Mouse (Mus musculus): Measurements from ENCODE around the gene Pax3. TPM values are rescaled to one million over a fixed set of nuclear protein-coding genes. Genes with fewer than 3 reads are reported as not detected.
A peak's percentile ranks its signal among the peaks of the same experiment; 100 is the strongest.

The Pax3 gene
- polyA plus RNA-seq, 1 experiment = not detected

DNA sequence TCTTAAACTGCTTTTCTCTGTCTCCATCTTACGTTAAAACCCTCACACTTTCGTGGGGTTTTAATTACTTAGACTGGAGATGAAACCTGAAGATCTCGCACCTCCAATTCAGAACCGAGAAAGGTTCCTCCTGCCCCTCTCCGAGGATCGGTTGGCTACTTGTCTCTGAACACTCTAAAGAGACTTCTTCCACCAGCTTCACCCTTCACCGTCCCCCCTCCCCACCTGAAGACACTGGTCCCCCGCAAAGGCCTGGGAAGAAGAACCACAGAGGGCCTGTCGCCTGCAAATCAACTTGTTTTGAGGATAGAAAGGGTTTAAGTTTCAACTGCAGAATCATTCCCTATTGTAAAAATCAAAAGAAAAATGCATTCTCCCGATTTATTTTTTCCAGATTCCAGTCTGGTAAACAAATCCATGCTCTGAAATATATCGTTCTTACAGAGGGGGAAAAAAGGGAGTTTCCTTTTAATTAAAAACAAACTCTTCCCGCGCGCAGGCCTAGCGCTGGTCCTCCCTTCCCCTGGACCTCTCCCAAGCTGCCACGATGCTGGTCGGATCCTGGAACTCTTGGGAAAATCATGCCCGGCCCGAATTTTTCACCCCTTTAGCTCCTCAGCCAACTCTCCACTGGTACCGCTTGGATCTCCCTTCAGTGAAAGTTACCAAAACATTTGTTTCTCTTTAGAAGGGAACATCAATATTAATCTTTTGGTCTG is 4.0 kb downstream of the Pax3 start:
- H3K4me1 ChIP-seq (ENCODE audit: control insufficient read depth, insufficient read depth, low read length) = peaks cover 9% of the 10 kb centered on the region

DNA sequence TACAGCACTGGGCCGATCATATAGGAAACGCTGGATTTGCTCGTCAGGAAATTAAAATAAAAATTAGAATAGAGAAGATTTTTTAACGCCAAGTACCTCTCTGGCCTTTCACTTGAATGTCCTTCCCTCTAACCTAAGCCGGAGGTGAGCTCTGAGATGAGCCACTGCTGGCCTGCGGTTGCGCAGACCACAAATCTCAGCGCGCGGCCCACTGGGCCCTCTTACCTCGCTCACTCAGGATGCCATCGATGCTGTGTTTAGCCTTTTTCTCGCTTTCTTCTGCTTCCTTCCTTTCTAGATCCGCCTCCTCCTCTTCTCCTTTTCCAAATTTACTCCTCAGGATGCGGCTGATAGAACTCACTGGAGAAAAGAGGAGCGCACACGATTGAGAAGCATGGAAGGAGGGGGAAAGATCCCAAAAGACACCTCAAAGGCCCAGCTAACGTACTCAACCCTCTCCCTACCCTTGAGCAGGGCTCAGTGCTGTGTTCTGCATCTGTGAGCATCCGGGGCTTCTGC is 4.7 kb downstream of the Pax3 start:
- Histone ChIP-seq H3K27ac (ENCODE audit: insufficient read depth, low read depth, low read length) (no peak overlapping the region), H3K4me1 (ENCODE audit: control insufficient read depth, insufficient read depth, low read length) (peaks cover 9% of the 10 kb centered on the region)
- TF ChIP-seq POLR2A (IDR thresholded peaks at IDR 0.05; ENCODE audit: borderline replicate concordance, low read depth, low read length) = no peak

More for the DNA sequence above, 4.0 kb downstream of the Pax3 start:
- no peak overlapping the region for H3K4me3 ChIP-seq (ENCODE audit: insufficient read depth, low read length)
- no peak overlapping the region for H3K27ac ChIP-seq (ENCODE audit: insufficient read depth, low read depth, low read length)
- TF ChIP-seq CTCF (IDR thresholded peaks at IDR 0.05; ENCODE audit: low read depth, low read length) (no peak), POLR2A (IDR thresholded peaks at IDR 0.05; ENCODE audit: borderline replicate concordance, low read depth, low read length) (no peak)

DNA sequence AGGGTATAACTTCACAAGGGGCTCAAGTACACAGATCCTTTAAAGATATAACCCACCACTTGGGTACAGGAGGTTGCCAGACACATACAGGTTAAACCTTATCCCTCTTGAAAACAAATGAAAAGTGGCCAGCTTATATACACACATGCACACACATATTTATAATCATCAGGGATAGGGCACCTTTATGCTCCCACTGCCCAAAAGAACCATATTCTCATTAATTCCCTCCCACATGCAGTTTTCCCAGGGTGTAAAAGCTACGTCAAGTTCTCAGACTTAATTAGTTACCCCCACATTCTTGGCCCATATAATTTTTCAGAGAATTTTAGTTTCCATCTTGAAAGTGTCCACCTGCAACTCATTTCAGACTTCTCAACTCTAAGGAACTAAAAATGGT is 5.2 kb downstream of the Pax3 start:
- Histone ChIP-seq H3K4me1 (ENCODE audit: control insufficient read depth, insufficient read depth, low read length) (peaks cover 9% of the 10 kb centered on the region), H3K27ac (ENCODE audit: insufficient read depth, low read depth, low read length) (no peak overlapping the region), H3K4me3 (ENCODE audit: insufficient read depth, low read length) (no peak overlapping the region)
- no peak for TF ChIP-seq POLR2A (IDR thresholded peaks at IDR 0.05; ENCODE audit: borderline replicate concordance, low read depth, low read length)
- no peak for TF ChIP-seq CTCF (IDR thresholded peaks at IDR 0.05; ENCODE audit: low read depth, low read length)

More for the DNA sequence above, 4.7 kb downstream of the Pax3 start:
- no peak overlapping the region for H3K4me3 ChIP-seq (ENCODE audit: insufficient read depth, low read length)

DNA sequence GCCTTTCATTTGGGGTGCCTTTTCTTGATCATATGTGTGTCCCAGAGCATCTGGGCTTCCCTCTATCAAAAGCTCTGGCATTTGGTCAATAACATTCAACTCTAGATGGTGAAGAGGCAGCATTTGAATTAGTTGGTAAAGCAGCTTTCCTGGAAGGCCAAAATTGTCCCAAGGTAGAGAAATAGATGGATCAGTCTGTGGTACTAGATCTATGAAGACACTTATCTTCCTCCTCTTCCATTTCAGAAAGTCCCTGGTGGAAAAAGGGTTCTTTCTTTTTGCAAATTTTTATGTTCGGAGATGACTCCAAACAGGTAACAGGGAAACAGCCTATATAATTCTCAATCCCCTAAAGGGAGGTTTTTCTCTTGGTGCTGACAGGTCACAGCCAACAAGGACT is 5.6 kb downstream of the Pax3 start:
- TF ChIP-seq CTCF (IDR thresholded peaks at IDR 0.05; ENCODE audit: low read depth, low read length) = no peak
- no peak for TF ChIP-seq POLR2A (IDR thresholded peaks at IDR 0.05; ENCODE audit: borderline replicate concordance, low read depth, low read length)
- Histone ChIP-seq H3K4me3 (ENCODE audit: insufficient read depth, low read length) (no peak overlapping the region), H3K27ac (ENCODE audit: insufficient read depth, low read depth, low read length) (no peak overlapping the region), H3K4me1 (ENCODE audit: control insufficient read depth, insufficient read depth, low read length) (peaks cover 8% of the 10 kb centered on the region)

DNA sequence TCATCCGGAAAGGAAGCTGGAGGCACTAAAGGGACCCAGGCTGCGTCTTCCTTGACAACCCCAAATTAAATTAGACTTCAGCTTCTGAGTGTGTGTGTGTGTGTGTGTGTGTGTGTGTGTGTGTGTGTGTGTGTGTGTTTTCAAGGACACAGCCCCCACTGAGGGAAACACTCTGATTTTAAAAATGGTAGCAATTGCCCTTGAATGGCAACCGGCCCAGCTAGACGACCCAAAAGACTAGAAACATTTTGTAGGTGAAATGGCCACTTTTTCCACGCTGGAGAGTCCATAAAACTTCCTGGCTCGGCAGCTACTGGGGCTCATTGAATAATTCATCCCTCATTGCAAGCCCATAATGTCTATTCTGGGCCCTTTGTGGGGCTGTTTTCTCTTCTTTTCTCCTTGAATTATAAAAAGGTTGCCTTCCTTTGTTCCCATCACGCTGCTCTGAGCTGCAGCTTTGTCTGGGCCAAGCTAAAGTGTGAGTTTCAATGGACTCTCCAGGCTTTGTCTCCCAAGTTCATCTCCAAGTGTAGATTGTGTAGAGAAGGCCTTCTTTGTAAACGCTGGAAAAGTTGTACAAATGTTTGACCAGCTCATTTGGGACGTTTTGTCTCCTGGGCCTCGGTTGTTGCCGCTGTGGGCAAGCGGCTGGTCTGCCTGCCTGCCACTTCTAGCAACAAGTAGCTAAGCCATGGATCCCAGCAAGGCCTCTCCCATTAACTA is 6.4 kb downstream of the Pax3 start:
- Histone ChIP-seq H3K4me1 (ENCODE audit: control insufficient read depth, insufficient read depth, low read length) (peaks cover 3% of the 10 kb centered on the region; the same call in 1 of the 2 replicates), H3K4me3 (ENCODE audit: insufficient read depth, low read length) (no peak overlapping the region), H3K27ac (ENCODE audit: insufficient read depth, low read depth, low read length) (no peak overlapping the region)
- TF ChIP-seq CTCF (IDR thresholded peaks at IDR 0.05; ENCODE audit: low read depth, low read length) = no peak
- TF ChIP-seq POLR2A (IDR thresholded peaks at IDR 0.05; ENCODE audit: borderline replicate concordance, low read depth, low read length) = no peak

DNA sequence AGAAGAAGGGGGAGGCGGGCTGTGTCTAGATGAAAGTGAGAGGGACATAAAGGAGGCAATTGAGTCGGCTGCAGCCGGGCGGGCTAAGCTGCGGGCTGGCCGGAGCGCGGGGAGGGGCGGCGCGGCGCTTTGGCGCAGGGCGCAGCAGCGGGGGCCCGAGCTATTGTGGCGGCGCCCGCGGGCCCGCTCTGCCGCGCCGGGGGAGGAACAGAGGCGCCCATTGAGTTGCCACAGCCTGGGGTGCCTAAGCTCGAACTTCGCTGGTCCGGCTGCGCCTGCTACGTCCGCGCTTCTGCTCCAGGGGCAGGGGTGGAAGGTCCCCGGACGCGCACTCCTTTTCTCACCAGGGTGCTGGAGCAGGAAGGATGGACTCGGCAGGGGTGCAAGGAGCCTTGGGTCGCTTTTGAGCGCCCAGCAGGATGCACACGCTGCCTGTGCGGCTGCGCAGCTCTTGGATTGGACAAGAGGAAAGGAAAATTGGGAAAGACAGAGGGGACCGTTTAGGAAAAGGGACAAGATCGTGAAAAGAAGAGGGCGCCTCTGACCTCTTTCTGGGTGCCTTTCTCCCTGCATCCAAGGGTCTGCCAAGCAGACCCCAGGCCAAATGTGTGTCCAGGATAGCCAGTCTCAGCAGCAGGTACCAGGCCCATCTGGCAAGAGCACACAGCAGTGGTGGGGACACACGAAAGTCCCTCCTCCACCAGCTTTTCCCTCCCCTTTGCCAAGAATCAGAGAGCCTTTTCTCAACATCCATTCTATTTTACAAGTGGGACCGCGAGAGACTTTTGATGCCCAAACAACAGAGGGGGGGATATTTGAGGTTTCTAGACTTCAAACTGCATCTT is 7.2 kb downstream of the Pax3 start:
- peak overlapping the region; percentile 1; the same call in 1 of the 2 replicates for H3K4me3 ChIP-seq (ENCODE audit: insufficient read depth, low read length)
- no peak overlapping the region for H3K27ac ChIP-seq (ENCODE audit: insufficient read depth, low read depth, low read length)
- peaks cover 3% of the 10 kb centered on the region; the same call in 1 of the 2 replicates for H3K4me1 ChIP-seq (ENCODE audit: control insufficient read depth, insufficient read depth, low read length)
- TF ChIP-seq CTCF (IDR thresholded peaks at IDR 0.05; ENCODE audit: low read depth, low read length) = no peak

DNA sequence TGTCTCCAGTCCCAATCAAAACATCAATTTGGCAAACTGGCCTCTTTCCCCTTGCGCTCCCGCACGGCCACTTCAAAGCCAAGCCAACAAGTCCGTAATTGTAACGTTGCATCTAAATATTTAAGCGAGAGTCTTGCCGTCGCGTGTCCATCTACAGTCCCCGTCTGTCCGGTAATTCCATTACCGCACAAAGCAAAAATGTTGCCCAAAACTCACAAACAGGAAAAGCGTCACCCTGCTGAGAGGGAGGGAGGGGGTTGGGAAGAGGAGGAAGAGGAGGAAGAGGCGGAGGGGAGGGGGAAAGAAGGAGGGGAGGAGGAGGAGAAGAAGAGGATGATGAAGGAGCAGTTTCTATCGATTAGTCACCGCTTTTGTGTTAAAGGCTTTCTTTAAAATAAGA is 7.9 kb downstream of the Pax3 start:
- H3K4me3 ChIP-seq (ENCODE audit: insufficient read depth, low read length) = peak overlapping the region; percentile 13; the same call in 1 of the 2 replicates
- no peak overlapping the region for H3K27ac ChIP-seq (ENCODE audit: insufficient read depth, low read depth, low read length)
- peaks cover 3% of the 10 kb centered on the region; the same call in 1 of the 2 replicates for H3K4me1 ChIP-seq (ENCODE audit: control insufficient read depth, insufficient read depth, low read length)
- TF ChIP-seq POLR2A (IDR thresholded peaks at IDR 0.05; ENCODE audit: borderline replicate concordance, low read depth, low read length) = no peak
- TF ChIP-seq CTCF (IDR thresholded peaks at IDR 0.05; ENCODE audit: low read depth, low read length) = no peak

DNA sequence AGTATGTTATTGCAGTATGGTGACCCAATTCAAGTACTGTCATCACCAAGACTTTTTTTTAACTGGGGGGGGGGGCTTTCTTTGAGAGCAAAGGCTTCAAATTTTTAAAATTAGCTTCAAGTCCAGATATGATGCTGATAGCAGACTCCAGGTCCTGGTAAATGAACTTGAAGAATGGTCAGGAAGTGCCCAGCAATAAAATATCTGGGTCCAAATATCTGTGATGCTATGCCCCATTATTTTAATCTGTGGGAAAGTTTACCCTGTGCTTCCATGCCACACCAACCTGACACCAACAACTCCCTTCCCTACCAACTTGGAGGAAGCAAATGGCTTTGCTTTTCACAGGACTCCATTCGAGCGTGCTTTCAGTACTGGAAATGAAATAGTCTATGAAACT is 8.6 kb downstream of the Pax3 start:
- Histone ChIP-seq H3K4me3 (ENCODE audit: insufficient read depth, low read length) (no peak overlapping the region), H3K4me1 (ENCODE audit: control insufficient read depth, insufficient read depth, low read length) (no peaks in the 10 kb centered on the region), H3K27ac (ENCODE audit: insufficient read depth, low read depth, low read length) (no peak overlapping the region)
- TF ChIP-seq CTCF (IDR thresholded peaks at IDR 0.05; ENCODE audit: low read depth, low read length) (no peak), POLR2A (IDR thresholded peaks at IDR 0.05; ENCODE audit: borderline replicate concordance, low read depth, low read length) (no peak)

DNA sequence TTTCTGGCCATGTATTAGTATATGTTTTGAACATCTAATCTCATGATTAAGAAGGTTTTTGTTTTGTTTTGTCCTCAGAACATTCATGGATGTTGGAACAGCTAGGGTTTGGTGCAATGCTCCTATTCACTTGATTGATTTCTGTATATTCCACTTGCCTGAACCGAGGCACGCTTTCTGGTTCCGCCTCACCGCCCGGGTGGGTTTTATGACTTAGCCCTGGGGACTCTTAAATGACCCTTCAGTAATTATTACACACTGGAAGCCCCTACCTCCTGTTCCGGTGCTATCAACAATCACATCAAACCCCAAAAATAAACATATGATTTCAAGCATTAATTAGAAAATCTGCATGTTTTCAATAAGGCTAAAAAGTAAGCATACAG is 9.2 kb downstream of the Pax3 start:
- H3K4me1 ChIP-seq (ENCODE audit: control insufficient read depth, insufficient read depth, low read length) = no peaks in the 10 kb centered on the region
- TF ChIP-seq POLR2A (IDR thresholded peaks at IDR 0.05; ENCODE audit: borderline replicate concordance, low read depth, low read length) (no peak), CTCF (IDR thresholded peaks at IDR 0.05; ENCODE audit: low read depth, low read length) (no peak)
- H3K4me3 ChIP-seq (ENCODE audit: insufficient read depth, low read length) = no peak overlapping the region
- H3K27ac ChIP-seq (ENCODE audit: insufficient read depth, low read depth, low read length) = no peak overlapping the region

Measured in bone marrow macrophage, adult 2 months (primary cell).